Mouse (Mus musculus) frontal cortex, postnatal 36 days (tissue): ENCODE data around the gene Actl10.

ENCODE experiments used
- DNase-seq, 2 experiments: peaks; one replicate each; pipeline ENCODE4 v3.0.0; 2022; ENCODE audit warnings: low spot score in 2 of 2

Gene Actl10

GRCm38 (mm10) chr2:154580586-154580985 is 29.0 kb downstream of the Actl10 start:
- DNase-seq, result no peak

GRCm38 (mm10) chr2:154581421-154581820 is 29.8 kb downstream of the Actl10 start:
- no peak for DNase-seq

DNA sequence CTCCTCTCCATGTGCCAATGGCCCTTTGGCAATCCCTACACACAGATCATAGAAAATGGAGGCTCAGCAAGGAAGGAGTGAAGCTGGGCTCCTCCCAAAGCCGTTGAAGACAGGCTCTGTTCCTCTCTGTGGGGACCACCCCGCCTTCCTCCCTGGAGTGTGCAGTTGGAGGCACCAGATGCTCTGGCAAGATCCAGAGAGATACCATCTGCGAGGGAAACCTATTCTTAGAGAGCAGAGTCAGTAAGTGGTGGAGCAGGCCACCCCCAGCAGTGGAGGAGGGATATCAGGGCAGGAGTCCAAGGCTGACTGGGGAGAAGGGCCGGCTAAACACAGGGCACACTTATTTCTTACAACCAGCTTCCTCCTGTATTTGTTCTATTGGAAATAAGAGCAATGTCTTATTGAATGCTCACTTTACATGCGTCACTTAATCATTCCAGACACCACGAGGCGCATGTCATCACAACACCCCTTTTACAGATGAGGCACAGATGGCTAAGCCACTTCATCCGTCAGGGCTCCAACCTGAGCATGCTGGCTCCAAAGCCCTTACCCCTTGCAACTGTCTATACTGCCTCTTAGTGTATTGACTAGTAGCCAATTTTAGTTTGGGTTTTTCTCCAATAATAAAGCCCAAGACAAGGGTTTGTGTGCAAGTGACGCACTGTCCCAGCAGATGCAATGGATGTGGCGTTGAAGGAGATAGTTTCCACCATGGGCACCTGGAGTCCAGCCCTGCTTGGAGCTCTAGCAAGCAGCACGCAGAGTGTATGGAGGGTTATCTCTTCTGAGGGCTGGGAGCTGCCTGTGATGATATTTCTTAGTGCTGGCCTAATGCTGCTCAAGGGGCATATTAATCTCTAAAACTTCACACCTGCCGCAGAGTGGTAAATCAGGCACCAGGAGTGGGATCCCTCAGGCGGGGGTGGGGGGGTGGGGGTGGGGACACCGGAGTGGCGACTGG is 32.6 kb downstream of the Actl10 start:
- peak; percentile 91 to 96 for DNase-seq

DNA sequence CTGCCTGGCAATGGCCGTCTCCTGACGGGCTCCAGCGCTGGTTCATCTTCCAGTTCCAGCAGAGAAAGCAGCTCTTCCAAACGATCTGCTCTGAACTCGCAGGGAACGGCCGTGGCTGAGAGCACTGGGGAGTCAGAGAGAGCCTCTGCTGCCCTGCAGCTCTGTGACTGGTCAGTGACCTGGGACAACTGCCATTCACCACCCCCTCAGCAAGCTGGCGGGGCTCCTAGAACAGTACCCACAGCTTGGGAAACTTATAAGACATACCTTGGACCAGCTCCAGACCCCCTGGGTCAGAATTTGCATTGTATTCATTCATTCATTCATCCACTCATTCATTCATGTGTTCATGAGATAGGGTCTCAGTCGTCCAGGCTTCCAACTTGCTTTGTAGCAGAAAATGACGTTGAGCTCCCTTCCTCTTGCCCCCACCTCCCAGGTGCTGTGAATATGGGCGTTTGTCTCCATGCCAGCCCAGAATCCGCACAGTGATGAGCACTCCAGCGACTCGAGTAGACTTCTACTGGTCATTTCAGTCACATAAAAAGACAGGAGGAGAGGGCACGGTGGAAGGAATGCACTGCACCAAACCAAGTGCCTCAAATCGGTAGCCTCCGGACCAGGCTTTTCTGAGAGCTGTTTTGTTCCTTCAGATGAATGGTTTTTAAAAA is 33.5 kb downstream of the Actl10 start:
- no peak for DNase-seq

DNA sequence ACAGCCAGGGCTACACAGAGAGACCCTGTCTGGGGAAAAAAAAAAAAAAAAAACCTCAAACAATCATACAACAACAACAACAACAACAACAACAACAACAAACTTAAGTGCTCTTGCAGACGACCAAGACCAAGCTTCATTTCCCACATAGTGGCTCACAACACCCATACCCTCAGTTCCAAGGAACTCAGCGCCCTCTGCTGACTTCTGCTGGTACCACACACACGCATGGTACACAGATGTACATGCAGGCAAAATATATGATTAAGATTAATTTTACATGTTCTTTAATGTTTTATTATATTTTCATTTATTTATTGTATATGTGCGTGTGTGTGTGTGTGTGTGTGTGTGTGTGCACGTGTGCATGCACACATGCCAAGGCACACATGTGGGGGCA is 34.8 kb downstream of the Actl10 start:
- DNase-seq, result no peak

GRCm38 (mm10) chr2:154589051-154589450 is 37.5 kb downstream of the Actl10 start:
- peak in 1 of 2 experiments; percentile 38 for DNase-seq

DNA sequence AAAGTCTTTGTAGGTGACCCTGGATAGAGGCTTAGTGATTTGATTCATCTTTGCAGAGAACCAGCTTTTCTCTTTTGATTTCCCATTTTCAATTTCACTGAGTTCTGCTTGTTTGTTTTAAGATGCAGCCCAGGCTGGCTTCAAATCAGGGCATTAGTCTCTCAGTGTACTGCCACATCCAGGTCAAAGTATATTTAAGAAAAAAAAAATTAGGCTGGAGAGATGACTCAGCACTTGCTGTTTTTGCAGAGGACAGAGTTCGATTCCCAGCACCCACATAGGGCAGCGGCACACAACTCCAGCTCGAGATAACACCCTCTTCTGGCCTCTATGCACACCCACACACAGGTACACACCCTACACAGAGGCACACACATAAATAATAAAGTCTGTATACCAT is 39.7 kb downstream of the Actl10 start:
- DNase-seq, result no peak

- no peak for DNase-seq
Measured at GRCm38 (mm10) chr2:154593025-154593424, 41.4 kb downstream of the Actl10 start.

- peak in 1 of 2 experiments; percentile 35 for DNase-seq
Measured at GRCm38 (mm10) chr2:154595775-154596174, 44.2 kb downstream of the Actl10 start.

GRCm38 (mm10) chr2:154597399-154597798 is 45.8 kb downstream of the Actl10 start:
- no peak for DNase-seq

DNA sequence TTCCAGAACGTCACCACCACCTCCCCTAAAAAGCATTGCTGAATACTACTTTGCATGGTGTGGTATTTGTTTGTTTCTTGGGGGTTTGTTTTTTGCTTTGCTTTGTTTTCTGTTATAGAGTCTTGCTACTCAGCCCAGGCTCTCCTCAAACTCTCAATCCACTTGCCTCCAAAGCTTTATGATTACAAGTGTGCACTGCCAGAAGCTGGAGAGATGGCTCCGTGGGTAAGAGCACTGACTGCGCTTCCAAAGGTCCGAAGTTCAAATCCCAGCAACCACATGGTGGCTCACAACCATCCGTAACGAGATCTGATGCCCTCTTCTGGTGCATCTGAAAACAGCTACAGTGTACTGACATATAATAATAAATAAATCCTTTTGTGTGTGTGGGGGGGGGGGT is 49.0 kb downstream of the Actl10 start:
- DNase-seq, result no peak

DNA sequence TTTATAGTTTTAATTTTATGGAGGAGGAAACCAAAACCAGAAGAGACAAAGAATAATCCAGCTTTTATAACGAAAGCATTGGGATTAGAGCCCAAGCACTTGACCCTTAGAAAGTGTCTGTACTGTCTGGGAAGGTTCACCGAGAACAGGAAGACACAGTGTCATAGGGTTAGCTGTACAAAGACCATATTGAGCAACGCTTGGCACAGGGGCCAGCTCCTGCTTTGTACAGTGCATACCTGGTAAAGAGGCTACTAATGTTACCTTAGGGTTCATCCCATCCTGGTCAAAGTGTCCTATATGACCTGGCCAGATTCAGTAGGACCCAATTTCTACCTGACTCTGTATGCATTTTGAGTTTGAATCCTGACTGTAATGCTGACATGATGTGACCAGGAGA is 49.7 kb downstream of the Actl10 start:
- no peak for DNase-seq
